In genomic region chr3:141475919-141476318, GRCm38 (mm10) we compare ENCODE assay signal across 12 mouse cellular contexts. TPM values are rescaled to one million over a fixed set of nuclear protein-coding genes. Genes with fewer than 3 reads are reported as not detected.
A peak's percentile ranks its signal among the peaks of the same experiment; 100 is the strongest.
DNase-seq lines count a peak whose midpoint lies in the region; ATAC-seq lines count a peak whose summit lies in the region.
"Had no signal": no experiment of that assay in that cellular context is flagged by ENCODE, and none has a peak within 500 bp of the region (broad histone marks: within the 10 kb centered on the region; RNA-seq: fewer than 3 reads in every experiment).

No protein-coding gene starts in this region.

- no peak overlapping the region for H3K4me3 ChIP-seq in heart, embryonic 13.5 days
- H3K4me3 ChIP-seq in lung, embryonic 16.5 days (ENCODE audit: low read length) = no peak overlapping the region
- H3K4me3 ChIP-seq in hindbrain, embryonic 11.5 days (ENCODE audit: low read depth, low read length) = no peak overlapping the region
- no peak overlapping the region for H3K4me3 ChIP-seq in limb, embryonic 12.5 days (replicated peaks)
- no peak overlapping the region for H3K4me3 ChIP-seq in midbrain, embryonic 15.5 days
- H3K4me3 ChIP-seq: embryonic facial prominence, embryonic 15.5 days; forebrain, embryonic 15.5 days; liver, embryonic 12.5 days had no signal

- H3K36me3 ChIP-seq in heart, embryonic 13.5 days = no peaks in the 10 kb centered on the region
- no peaks in the 10 kb centered on the region for H3K36me3 ChIP-seq in lung, embryonic 16.5 days (ENCODE audit: control insufficient read depth, insufficient read depth, low read length)
- no peaks in the 10 kb centered on the region for H3K36me3 ChIP-seq in hindbrain, embryonic 11.5 days (ENCODE audit: control insufficient read depth, insufficient read depth, low read length)
- H3K36me3 ChIP-seq in limb, embryonic 12.5 days = no peaks in the 10 kb centered on the region
- H3K36me3 ChIP-seq in midbrain, embryonic 15.5 days (replicated peaks) = no peaks in the 10 kb centered on the region
- H3K36me3 ChIP-seq: embryonic facial prominence, embryonic 15.5 days; forebrain, embryonic 15.5 days; liver, embryonic 12.5 days had no signal

- H3K4me2 ChIP-seq in heart, embryonic 13.5 days = no peak overlapping the region; the same call in 1 of the 2 replicates
- no peak overlapping the region for H3K4me2 ChIP-seq in lung, embryonic 16.5 days (ENCODE audit: low read depth, low read length)
- no peak overlapping the region for H3K4me2 ChIP-seq in hindbrain, embryonic 11.5 days (replicated peaks; ENCODE audit: low read depth, low read length)
- H3K4me2 ChIP-seq in limb, embryonic 12.5 days = peak overlapping the region; percentile 24; the same call in 1 of the 2 replicates
- no peak overlapping the region for H3K4me2 ChIP-seq in midbrain, embryonic 15.5 days
- H3K4me2 ChIP-seq: embryonic facial prominence, embryonic 15.5 days; forebrain, embryonic 15.5 days; liver, embryonic 12.5 days had no signal

- DNase-seq in heart, adult 18-20 months = no peak
- DNase-seq in lung, postnatal 25 days (ENCODE audit: low spot score) = no peak
- DNase-seq in hindbrain, embryonic 11.5 days (ENCODE audit: low spot score) = no peak
- DNase-seq in adrenal gland, adult 8-10 months = no peak

- peaks cover 21% of the 10 kb centered on the region for H3K4me1 ChIP-seq in heart, embryonic 13.5 days
- 0 out of 2 replicates have a peak, but pooled peaks cover 11% of the 10 kb centered on the region for H3K4me1 ChIP-seq in lung, embryonic 16.5 days (replicated peaks; ENCODE audit: control insufficient read depth, insufficient read depth, low read length)
- no peaks in the 10 kb centered on the region for H3K4me1 ChIP-seq in hindbrain, embryonic 11.5 days (replicated peaks; ENCODE audit: control insufficient read depth, insufficient read depth, low read length)
- H3K4me1 ChIP-seq in limb, embryonic 12.5 days (replicated peaks) = peaks cover 19% of the 10 kb centered on the region
- H3K4me1 ChIP-seq in midbrain, embryonic 15.5 days = no peaks in the 10 kb centered on the region
- H3K4me1 ChIP-seq: forebrain, embryonic 15.5 days; liver, embryonic 12.5 days had no signal

- no peak for ATAC-seq in heart, embryonic 13.5 days (ENCODE audit: extremely low read depth, insufficient number of reproducible peaks, low FRiP score, low TSS enrichment)
- peak; percentile 93 for ATAC-seq in lung, embryonic 16.5 days (ENCODE audit: low read depth)
- 0 out of 2 replicates have a peak, but pooled peaks have one; percentile 7 for ATAC-seq in hindbrain, embryonic 11.5 days (ENCODE audit: low FRiP score)
- ATAC-seq in limb, embryonic 12.5 days (ENCODE audit: insufficient number of reproducible peaks, insufficient read depth, low FRiP score, low TSS enrichment, low read depth) = no peak
- ATAC-seq in midbrain, embryonic 15.5 days (replicated peaks) = no peak
- ATAC-seq: liver, embryonic 12.5 days had no signal

- H3K27ac ChIP-seq in heart, embryonic 13.5 days (replicated peaks) = peak overlapping the region; percentile 22
- H3K27ac ChIP-seq in lung, embryonic 16.5 days (ENCODE audit: low read length) = peak overlapping the region; percentile 75; the same call in 1 of the 2 replicates
- H3K27ac ChIP-seq in hindbrain, embryonic 11.5 days (ENCODE audit: low read depth, low read length) = no peak overlapping the region
- 0 out of 2 replicates have a peak overlapping the region, but pooled peaks have one; percentile 36 for H3K27ac ChIP-seq in limb, embryonic 12.5 days
- H3K27ac ChIP-seq in midbrain, embryonic 15.5 days = no peak overlapping the region
- H3K27ac ChIP-seq: embryonic facial prominence, embryonic 15.5 days; forebrain, embryonic 15.5 days; liver, embryonic 12.5 days had no signal

- WGBS in heart, embryonic 13.5 days = 35% methylated on average over 6 of the region's 6 CpGs
- WGBS in lung, embryonic 16.5 days = 27% methylated on average over 6 of the region's 6 CpGs
- 53% methylated on average over 6 of the region's 6 CpGs for WGBS in hindbrain, embryonic 11.5 days
- WGBS in limb, embryonic 12.5 days = 13% methylated on average over 6 of the region's 6 CpGs
- WGBS in midbrain, embryonic 15.5 days = 75% methylated on average over 6 of the region's 6 CpGs

- no peaks in the 10 kb centered on the region for H3K27me3 ChIP-seq in heart, embryonic 13.5 days (replicated peaks)
- no peaks in the 10 kb centered on the region for H3K27me3 ChIP-seq in lung, embryonic 16.5 days (ENCODE audit: control insufficient read depth, insufficient read depth, low read depth, low read length)
- H3K27me3 ChIP-seq in hindbrain, embryonic 11.5 days (ENCODE audit: control insufficient read depth, insufficient read depth, low read length) = no peaks in the 10 kb centered on the region
- no peaks in the 10 kb centered on the region for H3K27me3 ChIP-seq in limb, embryonic 12.5 days
- no peaks in the 10 kb centered on the region for H3K27me3 ChIP-seq in midbrain, embryonic 15.5 days (replicated peaks)
- H3K27me3 ChIP-seq: embryonic facial prominence, embryonic 15.5 days; forebrain, embryonic 15.5 days; liver, embryonic 12.5 days had no signal

- no peak overlapping the region for H3K9ac ChIP-seq in heart, embryonic 13.5 days
- no peak overlapping the region for H3K9ac ChIP-seq in lung, embryonic 16.5 days (ENCODE audit: low read length)
- no peak overlapping the region for H3K9ac ChIP-seq in hindbrain, embryonic 11.5 days (ENCODE audit: low read depth, low read length)
- no peak overlapping the region for H3K9ac ChIP-seq in limb, embryonic 12.5 days (replicated peaks)
- no peak overlapping the region for H3K9ac ChIP-seq in midbrain, embryonic 15.5 days
- H3K9ac ChIP-seq: embryonic facial prominence, embryonic 15.5 days; forebrain, embryonic 15.5 days; liver, embryonic 12.5 days had no signal

- no peaks in the 10 kb centered on the region for H3K9me3 ChIP-seq in heart, embryonic 13.5 days
- H3K9me3 ChIP-seq in lung, embryonic 16.5 days (ENCODE audit: control insufficient read depth, low read length) = no peaks in the 10 kb centered on the region
- H3K9me3 ChIP-seq in hindbrain, embryonic 11.5 days (ENCODE audit: control insufficient read depth, low read length) = no peaks in the 10 kb centered on the region
- no peaks in the 10 kb centered on the region for H3K9me3 ChIP-seq in limb, embryonic 12.5 days
- H3K9me3 ChIP-seq in midbrain, embryonic 15.5 days = no peaks in the 10 kb centered on the region
- H3K9me3 ChIP-seq: embryonic facial prominence, embryonic 15.5 days; forebrain, embryonic 15.5 days; liver, embryonic 12.5 days had no signal

RNA-seq across cellular contexts. Expression of gene Unc5c, which starts 10.9 kb away (rescaled TPM):
- polyA plus RNA-seq in heart, embryonic 13.5 days (2015; fragmentation: Nextera tagmentation; extraction: Ambion mirVana) = 3.2 and 4.8 TPM in 2 replicates
- under 1 TPM; 0.27 to 0.49 TPM for total RNA-seq in heart, adult 18-20 months (2021)
- 11.7 and 16.6 TPM in 2 replicates for polyA plus RNA-seq in lung, embryonic 16.5 days (2015; fragmentation: Nextera tagmentation; extraction: Ambion mirVana)
- 15.5 and 19.5 TPM in 2 replicates for polyA plus RNA-seq in hindbrain, embryonic 11.5 days (2014; fragmentation: Nextera tagmentation; extraction: Ambion mirVana)
- polyA plus RNA-seq in limb, embryonic 12.5 days (2016; fragmentation: Nextera tagmentation; extraction: Ambion mirVana) = 19.6 and 23.7 TPM in 2 replicates
- total RNA-seq in adrenal gland, adult 8-10 months (2022) = 10 to 100 TPM in 2 of 4 experiments, 1 to 10 TPM in 2; 8.6 to 14.8 (median 11.3) TPM
- 11.8 and 14.1 TPM in 2 replicates for polyA plus RNA-seq in midbrain, embryonic 15.5 days (2015; fragmentation: Nextera tagmentation; extraction: Ambion mirVana)
- total RNA-seq: hematopoietic stem cell, adult 5-6 weeks had no signal

Comparison
In these comparisons a context has a peak if more than half of its experiments do, and no peak if none do; other contexts are left out.
1. ATAC-seq: peak in lung, embryonic 16.5 days (single experiment) and hindbrain, embryonic 11.5 days (single experiment); none in heart, embryonic 13.5 days (single experiment), limb, embryonic 12.5 days (single experiment) and midbrain, embryonic 15.5 days (single experiment).
2. H3K27ac ChIP-seq: peak in heart, embryonic 13.5 days (single experiment), lung, embryonic 16.5 days (single experiment) and limb, embryonic 12.5 days (single experiment); none in hindbrain, embryonic 11.5 days (single experiment) and midbrain, embryonic 15.5 days (single experiment).